Mouse (Mus musculus): ENCODE measurements around the gene Adrm1.
A peak's percentile ranks its signal among the peaks of the same experiment; 100 is the strongest.

Gene Adrm1

DNA sequence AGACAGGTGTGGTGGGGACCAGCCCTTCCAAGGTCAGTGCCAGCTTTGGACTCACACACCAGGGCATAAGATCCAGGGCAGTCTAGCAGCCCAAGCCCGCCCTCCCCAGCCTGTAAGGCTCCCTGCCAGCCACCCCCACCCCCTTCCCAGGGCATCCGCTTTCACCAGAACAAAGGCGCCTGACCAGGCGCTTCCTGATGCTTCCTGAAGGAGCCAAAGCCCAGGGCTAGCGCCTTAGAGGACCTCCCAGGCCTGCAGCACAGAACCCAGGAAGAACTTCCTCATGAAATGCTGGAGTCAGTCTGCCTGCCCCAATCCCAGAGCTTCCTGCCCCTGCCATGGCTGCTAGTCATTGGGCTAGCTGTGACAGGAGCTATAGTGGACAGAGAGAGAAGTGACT is 47.4 kb downstream of the Adrm1 start:
- peak; percentile 80 for DNase-seq (ENCODE audit: inconsistent ontology term)

DNA sequence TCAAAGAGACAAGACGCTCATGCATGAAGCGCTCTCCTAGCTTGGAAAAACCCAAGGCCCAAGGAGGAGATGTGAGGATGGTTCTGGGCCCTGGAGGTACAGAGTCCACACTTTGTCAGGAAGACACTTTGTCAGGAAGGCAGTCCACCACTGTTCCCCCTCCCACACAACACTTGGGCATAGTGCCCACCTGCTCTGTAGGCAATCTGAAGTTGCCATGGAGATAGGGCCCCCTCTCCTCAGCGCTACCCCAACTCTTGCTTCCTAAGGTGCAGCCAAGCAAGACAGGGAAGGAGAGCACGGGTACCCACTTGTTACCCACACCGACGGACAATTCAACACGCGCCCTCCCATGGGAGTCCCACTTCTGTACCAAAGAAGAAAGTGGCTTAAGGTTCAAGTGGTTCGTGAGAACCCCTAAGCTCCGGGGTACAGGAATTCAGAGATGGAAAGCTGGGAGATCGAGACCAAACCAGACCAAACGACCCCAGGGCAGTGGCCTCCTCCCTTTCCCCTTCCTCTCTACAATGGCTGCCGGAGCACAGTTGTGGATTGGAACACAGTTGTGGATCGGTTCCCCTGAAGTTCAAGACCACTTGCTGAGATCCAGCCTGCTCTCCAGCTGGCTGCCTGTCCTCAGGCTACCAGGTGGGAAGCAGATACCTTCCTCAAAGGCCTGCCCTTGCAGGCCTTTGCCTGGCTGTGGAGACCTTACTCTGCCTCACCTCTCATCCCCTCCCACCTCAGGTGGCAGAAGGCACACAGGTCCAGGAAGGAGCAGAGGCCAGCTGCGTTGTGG is 48.1 kb downstream of the Adrm1 start:
- DNase-seq (ENCODE audit: inconsistent ontology term), result no peak

DNA sequence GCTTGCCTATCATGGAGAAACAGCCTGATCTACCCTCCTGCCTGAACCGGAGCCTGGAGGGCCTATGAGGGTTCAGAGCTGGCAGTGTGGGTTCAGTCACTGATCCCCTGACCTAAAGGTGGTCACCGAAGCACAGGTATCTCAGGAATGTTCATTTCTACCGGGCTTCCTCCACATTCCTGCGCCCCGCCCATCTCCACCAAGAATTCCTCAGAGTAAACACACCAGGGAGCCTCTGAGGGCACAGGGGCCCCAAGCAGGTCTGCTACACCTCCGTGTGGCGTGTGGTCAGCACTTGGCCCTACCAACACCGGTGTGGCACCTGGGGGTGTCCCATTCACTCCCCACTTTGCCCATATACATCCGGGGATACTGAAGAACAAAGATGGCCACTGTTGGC is 48.9 kb downstream of the Adrm1 start:
- no peak for DNase-seq (ENCODE audit: inconsistent ontology term)

DNA sequence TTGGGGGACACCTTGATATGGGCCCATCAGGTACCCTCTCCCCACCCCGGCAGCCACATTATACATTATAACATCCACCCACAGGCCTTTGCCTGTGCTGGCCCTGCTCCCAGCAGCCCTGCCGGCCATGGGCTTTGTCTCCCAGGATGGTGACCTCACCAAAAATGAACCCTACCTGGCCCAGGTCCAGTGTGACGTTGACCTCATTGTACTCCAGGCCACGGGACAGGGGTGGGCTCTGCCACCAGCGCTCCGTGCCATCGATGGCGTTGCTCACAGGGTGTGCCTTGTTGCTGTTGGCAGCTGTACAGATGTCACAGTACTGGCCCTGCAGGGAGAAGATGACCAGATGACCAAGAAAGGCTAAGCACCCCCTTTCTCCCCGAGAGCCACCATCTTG is 49.8 kb downstream of the Adrm1 start:
- DNase-seq (ENCODE audit: inconsistent ontology term), result peak; percentile 52

DNA sequence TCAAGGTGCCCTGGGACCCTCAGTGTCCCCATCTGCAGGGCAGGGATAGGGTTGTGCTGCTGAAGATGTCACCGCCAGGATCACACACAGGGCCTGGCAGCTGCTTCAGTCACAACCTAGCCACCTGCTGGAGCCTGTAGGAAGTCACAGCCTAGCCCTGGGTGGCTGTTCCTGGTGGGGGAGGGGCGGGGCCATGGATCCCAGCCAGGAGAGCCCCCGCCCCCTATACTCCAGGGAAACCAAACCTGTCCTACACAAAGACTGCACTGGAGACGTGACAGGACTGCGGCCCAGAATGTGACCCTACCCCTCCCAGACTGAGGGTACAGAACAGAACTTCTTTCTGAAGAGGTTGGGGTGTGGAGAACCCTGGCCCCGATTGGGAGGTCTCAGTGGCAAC is 51.0 kb downstream of the Adrm1 start:
- DNase-seq (ENCODE audit: inconsistent ontology term), result no peak

DNA sequence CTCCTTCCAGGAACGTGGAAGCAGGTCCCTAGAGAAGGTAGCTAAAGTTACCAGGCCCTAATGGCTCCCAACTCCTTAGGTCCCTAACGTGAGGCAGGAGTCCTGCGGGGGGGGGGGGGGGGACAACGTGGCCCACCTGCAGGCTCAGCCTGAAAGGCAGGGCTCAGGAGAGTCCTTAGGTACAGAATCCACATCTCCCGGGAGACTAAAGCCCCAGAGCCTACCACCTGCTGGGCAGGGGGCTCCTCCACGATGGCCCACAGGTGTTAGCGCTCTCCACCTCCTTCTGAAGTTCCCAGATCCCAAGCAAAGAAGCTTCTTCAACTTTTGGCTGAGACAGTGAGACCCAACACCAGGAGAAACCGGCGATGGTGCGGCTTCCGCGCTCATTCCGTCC is 53.4 kb downstream of the Adrm1 start:
- no peak for DNase-seq (ENCODE audit: inconsistent ontology term)

DNA sequence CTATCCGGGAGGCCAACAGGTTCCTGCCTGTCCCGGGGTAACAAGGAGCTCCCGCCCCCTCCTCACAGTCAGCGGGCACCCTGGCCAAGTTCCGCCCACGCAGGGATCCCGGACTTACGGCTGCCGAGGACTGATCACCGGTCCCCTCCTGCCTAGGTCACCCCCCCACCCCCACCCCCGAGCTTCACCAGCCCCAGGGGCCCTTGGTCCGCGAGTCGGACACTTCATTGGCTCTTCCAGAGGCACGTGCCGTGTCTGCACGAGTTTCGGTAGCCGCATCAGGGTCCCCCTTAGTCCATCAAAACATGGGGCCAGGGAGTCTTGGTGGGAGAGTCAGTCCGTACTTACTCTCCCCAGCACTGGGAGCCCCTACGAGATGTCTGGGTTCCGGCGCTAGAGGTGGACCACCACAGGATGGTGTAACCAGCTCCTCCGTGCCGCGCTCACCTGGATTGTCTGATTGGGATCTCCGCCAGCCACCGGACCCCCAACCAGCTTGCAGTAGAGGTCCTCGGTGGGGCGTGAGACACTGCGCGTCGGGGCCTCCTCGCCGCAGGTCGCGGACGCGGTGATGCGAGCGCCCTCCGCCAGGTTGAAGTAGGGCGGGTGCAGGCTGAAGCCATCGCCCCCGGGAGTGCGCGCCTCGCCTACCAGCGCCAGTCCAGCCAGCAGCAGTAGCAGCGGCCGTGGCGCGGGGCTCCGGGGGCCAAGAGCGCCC is 53.9 kb downstream of the Adrm1 start:
- DNase-seq (ENCODE audit: inconsistent ontology term), result peak; percentile 71

Measured in Muller cell, postnatal 12 days (primary cell).